17 mouse cellular contexts compared by ENCODE assay signal in genomic region chr3:28509337-28509935, GRCm38 (mm10).
DNase-seq lines count a peak whose midpoint lies in the region; ATAC-seq lines count a peak whose summit lies in the region.
"Had no signal": no experiment of that assay in that cellular context is flagged by ENCODE, and none has a peak within 500 bp of the region (broad histone marks: within the 10 kb centered on the region; RNA-seq: fewer than 3 reads in every experiment).

No protein-coding gene starts in this region.

- H3K27me3 ChIP-seq in hindbrain, embryonic 10.5 days (ENCODE audit: insufficient read depth, poor library complexity, severe bottlenecking) = no peaks in the 10 kb centered on the region
- H3K27me3 ChIP-seq in hindbrain, embryonic 14.5 days (ENCODE audit: control insufficient read depth, insufficient read depth, low read length) = no peaks in the 10 kb centered on the region
- H3K27me3 ChIP-seq in midbrain, embryonic 14.5 days (ENCODE audit: control insufficient read depth, insufficient read depth, low read length) = no peaks in the 10 kb centered on the region
- no peaks in the 10 kb centered on the region for H3K27me3 ChIP-seq in embryonic facial prominence, embryonic 10.5 days (replicated peaks; ENCODE audit: low read depth, poor library complexity, severe bottlenecking)
- H3K27me3 ChIP-seq: embryonic facial prominence, embryonic 12.5 days; limb, embryonic 13.5 days had no signal

- no peak overlapping the region for H3K4me2 ChIP-seq in hindbrain, embryonic 14.5 days (replicated peaks)
- no peak overlapping the region for H3K4me2 ChIP-seq in midbrain, embryonic 14.5 days (ENCODE audit: low read length)
- H3K4me2 ChIP-seq: embryonic facial prominence, embryonic 12.5 days; limb, embryonic 13.5 days had no signal

- H3K27ac ChIP-seq in hindbrain, embryonic 10.5 days = 0 out of 2 replicates have a peak overlapping the region, but pooled peaks have one; percentile 36
- H3K27ac ChIP-seq in hindbrain, embryonic 14.5 days = no peak overlapping the region
- no peak overlapping the region for H3K27ac ChIP-seq in midbrain, embryonic 14.5 days (replicated peaks; ENCODE audit: low read depth, low read length)
- H3K27ac ChIP-seq in embryonic facial prominence, embryonic 10.5 days (replicated peaks) = no peak overlapping the region
- H3K27ac ChIP-seq: embryonic facial prominence, embryonic 12.5 days; limb, embryonic 13.5 days; liver, embryonic 14.5 days had no signal

- WGBS in hindbrain, embryonic 10.5 days = 62% methylated on average over 6 of the region's 6 CpGs
- WGBS in hindbrain, embryonic 14.5 days = 40% methylated on average over 6 of the region's 6 CpGs
- 46% methylated on average over 6 of the region's 6 CpGs for WGBS in midbrain, embryonic 14.5 days
- 86% methylated on average over 6 of the region's 6 CpGs for WGBS in embryonic facial prominence, embryonic 10.5 days

- peaks cover 10% of the 10 kb centered on the region for H3K4me1 ChIP-seq in hindbrain, embryonic 10.5 days (replicated peaks)
- no peaks in the 10 kb centered on the region; the same call in 1 of the 2 replicates for H3K4me1 ChIP-seq in hindbrain, embryonic 14.5 days (replicated peaks; ENCODE audit: control insufficient read depth, insufficient read depth, low read length)
- no peaks in the 10 kb centered on the region for H3K4me1 ChIP-seq in midbrain, embryonic 14.5 days (ENCODE audit: control insufficient read depth, insufficient read depth, low read length)
- no peaks in the 10 kb centered on the region for H3K4me1 ChIP-seq in embryonic facial prominence, embryonic 10.5 days
- H3K4me1 ChIP-seq: embryonic facial prominence, embryonic 12.5 days; limb, embryonic 13.5 days had no signal

- H3K4me3 ChIP-seq in hindbrain, embryonic 10.5 days = no peak overlapping the region
- H3K4me3 ChIP-seq in hindbrain, embryonic 14.5 days (replicated peaks; ENCODE audit: low read length) = no peak overlapping the region
- no peak overlapping the region for H3K4me3 ChIP-seq in midbrain, embryonic 14.5 days (replicated peaks; ENCODE audit: low read depth, low read length)
- no peak overlapping the region for H3K4me3 ChIP-seq in embryonic facial prominence, embryonic 10.5 days
- H3K4me3 ChIP-seq: embryonic facial prominence, embryonic 12.5 days; limb, embryonic 13.5 days had no signal

- no peak overlapping the region for H3K9ac ChIP-seq in hindbrain, embryonic 14.5 days
- H3K9ac ChIP-seq in midbrain, embryonic 14.5 days (replicated peaks; ENCODE audit: low read length) = no peak overlapping the region
- H3K9ac ChIP-seq: embryonic facial prominence, embryonic 12.5 days; limb, embryonic 13.5 days; liver, embryonic 14.5 days had no signal

- H3K36me3 ChIP-seq in hindbrain, embryonic 10.5 days = no peaks in the 10 kb centered on the region
- peaks cover 4% of the 10 kb centered on the region; the same call in 1 of the 2 replicates for H3K36me3 ChIP-seq in hindbrain, embryonic 14.5 days (replicated peaks; ENCODE audit: control insufficient read depth, insufficient read depth)
- no peaks in the 10 kb centered on the region; the same call in 1 of the 2 replicates for H3K36me3 ChIP-seq in midbrain, embryonic 14.5 days (ENCODE audit: control insufficient read depth, insufficient read depth, low read length)
- H3K36me3 ChIP-seq in embryonic facial prominence, embryonic 10.5 days (replicated peaks) = no peaks in the 10 kb centered on the region
- H3K36me3 ChIP-seq: embryonic facial prominence, embryonic 12.5 days; limb, embryonic 13.5 days had no signal

- ATAC-seq in hindbrain, embryonic 14.5 days (ENCODE audit: low FRiP score) = no peak
- ATAC-seq in midbrain, embryonic 14.5 days (ENCODE audit: low FRiP score, low TSS enrichment) = no peak
- ATAC-seq: lung, postnatal 0 days had no signal

- H3K9me3 ChIP-seq in hindbrain, embryonic 10.5 days = no peaks in the 10 kb centered on the region
- no peaks in the 10 kb centered on the region for H3K9me3 ChIP-seq in hindbrain, embryonic 14.5 days (ENCODE audit: control insufficient read depth, low read length)
- H3K9me3 ChIP-seq in midbrain, embryonic 14.5 days (ENCODE audit: control insufficient read depth, low read length) = no peaks in the 10 kb centered on the region
- H3K9me3 ChIP-seq in embryonic facial prominence, embryonic 10.5 days = no peaks in the 10 kb centered on the region
- H3K9me3 ChIP-seq: embryonic facial prominence, embryonic 12.5 days; limb, embryonic 13.5 days had no signal

- DNase-seq in hindbrain, embryonic 10.5 days (ENCODE audit: low spot score) = no peak
- DNase-seq in hindbrain, embryonic 14.5 days (ENCODE audit: low spot score) = no peak
- DNase-seq in right cerebral cortex, postnatal 10 days (ENCODE audit: low spot score in 2 of 2) = peak; percentile 55 to 66
- DNase-seq in right cerebral cortex, postnatal 36 days (ENCODE audit: low spot score in 2 of 2) = no peak
- DNase-seq in midbrain, embryonic 14.5 days = peak; percentile 31
- no peak for DNase-seq in embryonic facial prominence, embryonic 10.5 days (ENCODE audit: low spot score)
- DNase-seq in kidney, postnatal 25 days = no peak
- DNase-seq: adrenal gland, adult 8-10 months; cerebellum, adult 18-20 months; gastrocnemius, postnatal 25 days; kidney, adult 2 months; kidney, postnatal 14 days; thymus, postnatal 25 days had no signal

Comparison
In these comparisons a context has a peak if more than half of its experiments do, and no peak if none do; other contexts are left out.
1. DNase-seq: peak in right cerebral cortex, postnatal 10 days (2 of 2) and midbrain, embryonic 14.5 days (single experiment); none in hindbrain, embryonic 10.5 days (single experiment), hindbrain, embryonic 14.5 days (single experiment), right cerebral cortex, postnatal 36 days (0 of 2), embryonic facial prominence, embryonic 10.5 days (single experiment) and kidney, postnatal 25 days (0 of 2).